Mouse (Mus musculus) large intestine, adult 2 months (tissue): ENCODE data around the gene Tnf. TPM values are rescaled to one million over a fixed set of nuclear protein-coding genes. Genes with fewer than 3 reads are reported as not detected.

Source experiments
- DNase-seq: peaks from one replicate; pipeline ENCODE4 v3.0.0-alpha.2; 2012; ENCODE audit warnings: low read depth, low spot score
- WGBS: fragments of 180-500 bp; shearing (Covaris S2); methylation state at CpG from one replicate; pipeline ENCODE4 v1.1.7; 2018; 5-methylcytosine and 5-hydroxymethylcytosine counted together
- polyA plus RNA-seq: library from polyadenylated mRNA; depleted of rRNA; stranded (reverse); fragments of >200 nt; gene quantifications from 2 replicates; pipeline ENCODE4 v1.2.3, GENCODE M21; 2012

Tnf gene
- polyA plus RNA-seq, 1 experiment = 4.9 TPM

DNA sequence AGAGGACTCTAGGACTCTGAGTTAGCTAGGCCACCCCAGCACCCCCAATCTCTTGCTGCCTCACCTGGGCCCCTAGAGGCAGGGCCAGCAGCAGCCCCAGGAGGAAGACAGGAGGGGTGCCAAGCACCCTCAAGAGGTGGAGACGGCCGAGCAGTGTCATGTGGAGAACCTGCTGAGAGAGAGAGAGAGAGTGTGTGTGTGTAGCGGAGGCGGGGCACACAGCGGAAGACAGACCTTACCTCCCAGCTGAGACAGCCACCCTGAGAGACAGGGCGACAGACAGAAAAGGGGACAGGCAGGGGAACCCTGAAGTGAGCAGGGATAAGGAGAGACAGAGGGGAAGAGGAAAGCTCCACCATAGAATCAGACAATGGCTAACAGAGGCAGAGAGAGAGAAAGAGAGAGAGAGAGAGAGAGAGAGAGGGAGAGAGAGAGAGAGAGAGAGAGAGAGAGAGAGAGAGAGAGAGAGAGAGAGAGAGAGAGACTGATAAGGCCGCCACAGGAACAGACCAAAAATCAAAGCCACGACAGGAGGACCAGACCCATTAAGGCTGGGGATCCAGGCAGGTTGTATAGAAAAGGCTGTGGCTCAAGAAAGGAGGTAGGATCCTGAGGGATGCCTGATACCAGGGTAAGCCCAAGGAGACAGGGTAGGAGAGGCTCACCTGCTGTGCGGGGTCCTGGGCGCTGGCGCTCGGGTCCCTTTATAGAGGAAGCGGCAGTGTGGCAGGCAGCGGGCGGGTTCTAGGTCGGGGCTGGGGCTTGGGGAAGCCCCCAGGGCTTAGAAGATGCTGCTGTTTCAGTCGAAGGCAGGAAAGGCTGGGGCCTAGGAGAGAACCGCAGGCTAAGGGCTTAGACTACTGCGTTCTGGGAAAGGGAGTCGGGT is 2.9 kb upstream of the Tnf start, which contains the start of gene Lta:
Gene Lta (minus strand): TSS at position 858 of the 886 bp plus-strand sequence.
- WGBS = 66% methylated on average over 20 of the region's 20 CpGs
- DNase-seq = no peak

DNA sequence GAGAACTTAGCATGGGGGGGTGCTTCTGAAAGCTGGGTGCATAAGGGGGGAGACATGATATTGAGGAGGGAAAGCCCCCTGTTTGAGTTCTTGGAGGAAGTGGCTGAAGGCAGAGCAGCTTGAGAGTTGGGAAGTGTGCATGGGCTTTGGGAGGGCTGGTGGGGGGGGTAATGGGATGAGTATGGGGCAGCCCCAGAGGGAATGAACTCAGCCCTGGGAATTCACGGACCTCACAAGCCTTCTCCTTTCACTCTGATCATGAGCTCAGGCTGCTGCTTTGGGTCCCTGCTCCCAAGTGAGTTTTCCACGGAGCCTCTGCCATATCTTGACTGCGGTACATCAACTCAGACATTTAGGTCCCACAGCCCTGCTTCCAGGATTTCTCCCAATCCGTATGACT is 635 bp upstream of the Tnf start:
- WGBS = 82% methylated on average over 4 of the region's 4 CpGs
- no peak for DNase-seq

DNA sequence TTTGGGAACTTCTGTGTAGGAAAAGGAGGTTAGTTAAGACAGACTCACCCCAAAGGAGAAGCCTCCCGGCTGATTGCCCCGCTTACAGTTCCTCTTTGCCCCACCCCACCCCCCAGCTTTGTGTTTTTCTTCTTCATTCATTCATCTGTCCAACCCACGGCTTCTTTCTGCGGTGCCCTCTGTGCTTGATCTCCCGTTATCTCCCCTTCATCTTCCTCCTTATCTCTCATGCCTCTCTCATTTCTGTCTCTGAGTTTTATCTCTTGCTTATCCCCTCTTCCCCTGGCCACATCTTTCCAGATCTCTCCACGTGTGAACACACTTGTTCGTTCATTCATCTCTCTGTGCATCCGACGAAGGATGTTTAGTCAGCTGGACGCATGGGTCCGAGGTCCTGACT is 679 bp downstream of the Tnf start:
- no peak for DNase-seq
- WGBS = 54% methylated on average over 11 of the region's 11 CpGs

DNA sequence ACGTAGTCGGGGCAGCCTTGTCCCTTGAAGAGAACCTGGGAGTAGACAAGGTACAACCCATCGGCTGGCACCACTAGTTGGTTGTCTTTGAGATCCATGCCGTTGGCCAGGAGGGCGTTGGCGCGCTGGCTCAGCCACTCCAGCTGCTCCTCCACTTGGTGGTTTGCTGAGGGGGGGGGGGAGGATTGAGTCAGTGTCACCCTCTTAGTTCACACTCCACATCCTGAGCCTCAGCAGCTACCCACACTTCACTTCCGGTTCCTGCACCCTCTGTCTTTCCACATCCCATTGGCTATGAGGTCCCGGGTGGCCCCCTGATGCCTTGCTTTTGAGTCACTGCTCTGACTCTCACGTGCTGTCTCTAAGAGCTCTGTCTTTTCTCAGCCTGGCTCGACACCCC is 1.4 kb downstream of the Tnf start:
- 69% methylated on average over 11 of the region's 11 CpGs for WGBS
- no peak for DNase-seq

DNA sequence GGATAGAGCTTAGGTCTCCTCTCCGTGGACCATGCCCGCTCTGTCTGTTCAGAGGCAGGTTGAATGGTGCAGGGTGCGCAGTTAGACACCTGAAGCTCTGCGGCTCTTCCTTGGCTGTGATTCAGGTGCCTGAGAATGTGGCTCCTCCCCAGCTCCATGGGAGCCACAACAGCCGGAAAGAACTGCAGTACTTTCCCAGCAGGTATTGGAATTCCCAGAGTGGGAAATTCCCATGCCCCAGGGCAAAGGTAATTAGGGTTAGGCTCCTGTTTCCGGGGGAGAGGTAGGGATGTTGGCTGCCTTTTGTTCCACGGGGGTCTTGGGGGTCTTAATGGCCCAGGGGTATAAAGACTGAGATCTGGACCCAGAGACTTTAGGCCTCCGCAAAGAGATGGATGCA is 2.9 kb downstream of the Tnf start:
- no peak for DNase-seq
- 29% methylated on average over 8 of the region's 8 CpGs for WGBS

DNA sequence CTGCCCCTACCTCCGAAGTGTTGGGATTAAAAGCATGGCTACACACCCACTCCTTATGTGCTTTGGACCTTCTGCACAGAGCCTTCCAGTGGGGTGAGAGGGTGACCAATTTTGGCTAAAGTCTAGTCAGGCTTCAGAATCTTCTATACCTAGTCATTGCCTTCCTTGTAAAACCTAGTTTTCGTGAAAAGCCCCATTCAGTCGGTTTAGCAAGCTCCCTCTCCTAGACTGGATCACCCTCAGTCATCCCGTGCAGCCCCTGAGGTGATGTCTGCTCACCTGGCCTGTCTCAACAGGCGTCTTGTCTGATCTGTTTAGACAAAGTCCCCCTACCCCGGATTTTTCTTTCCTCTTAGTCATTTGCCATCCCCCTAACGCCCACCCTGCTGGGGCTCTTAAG is 3.8 kb downstream of the Tnf start:
- no peak for DNase-seq
- 75% methylated on average over 7 of the region's 7 CpGs for WGBS

DNA sequence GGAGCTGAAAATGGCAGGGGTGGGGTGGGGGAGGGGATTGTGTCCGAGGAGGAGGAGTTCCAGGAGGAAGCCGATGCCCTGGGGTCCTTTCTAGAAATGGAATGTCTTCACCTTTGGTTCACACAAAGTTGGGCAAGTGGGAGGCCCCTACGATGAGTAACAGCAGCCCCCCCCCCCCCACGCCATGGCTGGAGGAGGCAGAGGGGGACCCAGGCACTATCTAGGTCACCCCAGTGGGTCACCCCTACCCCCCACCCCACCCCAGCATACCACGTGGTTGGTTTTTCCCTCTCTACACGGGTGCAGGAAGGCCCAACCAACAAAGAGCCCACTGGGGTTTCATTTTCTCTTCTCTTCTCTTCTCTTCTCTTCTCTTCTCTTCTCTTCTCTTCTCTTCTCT is 4.7 kb downstream of the Tnf start:
- DNase-seq = no peak
- WGBS = 64% methylated on average over 6 of the region's 6 CpGs

DNA sequence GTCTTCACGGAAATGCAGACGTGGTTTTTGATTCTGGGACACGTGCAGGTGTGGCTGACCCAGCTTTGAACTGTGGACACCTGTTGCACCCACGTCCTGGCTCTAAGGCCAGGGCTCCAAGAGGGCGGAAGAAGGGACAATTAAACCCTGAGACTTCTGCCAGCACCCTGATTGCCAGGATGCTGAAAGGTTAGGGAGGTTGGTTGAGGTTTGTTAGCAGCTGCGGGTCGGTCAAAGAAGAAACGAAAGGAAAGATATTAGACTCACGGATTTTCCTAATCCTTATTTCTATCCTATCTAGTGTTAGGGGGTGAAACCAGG is 5.5 kb downstream of the Tnf start:
- peak; percentile 55 for DNase-seq

DNA sequence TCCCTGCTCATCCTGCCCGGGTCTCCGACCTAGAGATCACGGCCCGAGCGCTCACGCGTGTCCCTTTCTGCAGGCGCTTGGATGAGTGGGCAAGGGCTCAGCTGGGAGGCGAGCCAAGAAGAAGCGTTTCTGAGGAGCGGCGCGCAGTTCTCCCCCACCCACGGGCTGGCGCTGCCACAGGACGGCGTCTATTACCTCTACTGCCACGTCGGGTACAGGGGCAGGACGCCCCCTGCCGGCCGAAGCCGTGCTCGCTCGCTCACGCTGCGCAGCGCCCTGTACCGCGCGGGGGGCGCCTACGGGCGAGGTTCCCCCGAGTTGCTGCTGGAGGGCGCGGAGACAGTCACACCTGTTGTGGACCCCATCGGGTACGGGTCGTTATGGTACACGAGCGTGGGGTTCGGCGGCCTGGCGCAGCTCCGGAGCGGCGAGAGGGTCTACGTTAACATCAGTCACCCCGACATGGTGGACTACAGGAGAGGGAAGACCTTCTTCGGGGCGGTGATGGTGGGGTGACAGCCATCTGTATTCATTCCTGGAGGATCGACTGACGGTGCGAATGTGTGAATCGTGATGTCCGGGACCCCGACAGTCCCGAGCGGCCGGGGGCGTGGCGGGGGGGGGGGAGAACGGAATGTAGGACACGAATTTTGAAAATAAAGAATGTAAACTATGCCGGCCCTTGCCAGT is 6.0 kb downstream of the Tnf start:
- DNase-seq = no peak
- 1% methylated on average over 66 of the region's 66 CpGs for WGBS

More for the DNA sequence above, 5.5 kb downstream of the Tnf start:
- WGBS = 10% methylated on average over 9 of the region's 9 CpGs

DNA sequence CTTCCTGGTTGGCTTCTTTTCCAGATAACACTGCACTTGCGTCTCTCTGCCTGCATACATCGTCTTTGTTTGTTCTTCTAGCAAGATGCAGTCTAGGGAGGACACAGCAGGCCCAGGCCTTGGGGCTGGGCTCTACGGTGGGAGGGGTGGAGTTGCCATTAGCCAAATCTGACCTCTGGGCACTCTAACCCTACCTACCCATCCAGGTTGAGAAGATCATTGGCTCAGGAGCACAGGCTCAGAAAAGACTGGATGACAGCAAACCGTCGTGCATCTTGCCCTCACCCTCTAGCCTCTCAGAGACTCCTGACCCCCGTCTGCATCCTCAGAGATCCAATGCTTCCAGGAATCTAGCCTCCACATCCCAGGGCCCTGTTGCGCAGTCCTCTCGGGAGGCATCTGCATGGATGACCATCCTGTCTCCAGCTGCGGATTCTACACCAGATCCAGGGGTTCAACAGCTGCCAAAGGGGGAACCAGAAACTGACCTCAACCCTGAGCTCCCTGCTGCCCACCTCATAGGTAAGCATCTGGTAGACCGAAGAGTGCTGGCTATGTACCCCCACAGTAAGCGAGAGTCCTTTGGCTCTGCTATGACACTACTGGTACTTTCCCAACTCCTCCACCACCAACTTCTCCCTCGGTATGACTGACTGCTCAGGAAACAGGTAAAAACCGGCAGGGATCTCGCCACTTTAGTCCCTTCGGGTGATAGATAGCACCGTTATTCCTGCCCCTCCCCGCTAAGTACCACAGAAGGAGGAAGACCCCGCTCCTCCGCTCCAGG is 6.8 kb downstream of the Tnf start:
- DNase-seq = no peak
- 38% methylated on average over 19 of the region's 19 CpGs for WGBS

DNA sequence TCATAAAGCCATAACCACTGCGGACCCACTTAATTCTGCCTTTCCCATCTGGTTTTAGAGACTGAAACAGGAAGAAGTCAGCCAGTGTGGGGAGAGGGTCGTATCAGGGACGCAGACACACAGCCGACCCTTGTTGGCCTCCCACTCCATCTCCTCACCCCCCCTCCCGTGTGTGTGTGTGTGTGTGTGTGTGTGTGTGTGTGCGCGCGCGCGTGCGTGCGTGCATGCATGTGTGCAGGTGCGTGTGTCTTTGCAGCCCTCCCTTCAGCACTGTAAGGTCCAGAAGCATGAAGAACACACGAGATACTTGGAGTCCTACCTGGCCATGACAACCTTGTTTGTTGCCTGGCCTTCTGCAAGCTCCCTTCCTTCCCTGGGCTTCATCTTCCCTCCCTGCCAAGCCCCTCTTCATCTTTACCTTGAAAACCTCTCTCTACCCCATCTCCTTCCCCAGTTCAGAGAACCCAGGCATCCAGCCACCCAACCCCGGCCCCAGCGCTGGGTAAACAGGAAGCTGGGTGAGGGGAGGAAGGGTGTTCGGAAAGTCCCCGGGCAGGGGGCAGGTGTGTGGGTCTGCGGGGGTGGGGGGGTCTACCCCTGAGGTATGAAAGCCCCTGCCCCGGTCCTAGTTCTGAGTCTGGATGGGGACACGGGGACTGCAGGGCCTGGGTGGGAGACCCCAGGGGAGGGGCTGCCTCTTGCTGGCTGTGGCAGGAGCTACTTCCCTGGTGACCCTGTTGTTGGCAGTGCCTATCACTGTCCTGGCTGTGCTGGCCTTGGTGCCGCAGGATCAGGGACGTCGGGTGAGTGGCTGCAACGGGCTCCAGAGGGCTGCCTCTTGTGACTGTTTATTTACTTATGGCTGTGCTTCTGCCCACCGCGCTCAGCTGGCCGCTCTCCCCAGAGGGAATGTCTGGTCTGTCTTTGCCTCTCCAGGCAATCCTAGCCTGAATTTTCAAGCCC is 7.6 kb downstream of the Tnf start, which contains the start of gene Ltb:
Gene Ltb (plus strand): TSS at position 559 of the 963 bp plus-strand sequence.
- no peak for DNase-seq
- WGBS = 58% methylated on average over 28 of the region's 28 CpGs

DNA sequence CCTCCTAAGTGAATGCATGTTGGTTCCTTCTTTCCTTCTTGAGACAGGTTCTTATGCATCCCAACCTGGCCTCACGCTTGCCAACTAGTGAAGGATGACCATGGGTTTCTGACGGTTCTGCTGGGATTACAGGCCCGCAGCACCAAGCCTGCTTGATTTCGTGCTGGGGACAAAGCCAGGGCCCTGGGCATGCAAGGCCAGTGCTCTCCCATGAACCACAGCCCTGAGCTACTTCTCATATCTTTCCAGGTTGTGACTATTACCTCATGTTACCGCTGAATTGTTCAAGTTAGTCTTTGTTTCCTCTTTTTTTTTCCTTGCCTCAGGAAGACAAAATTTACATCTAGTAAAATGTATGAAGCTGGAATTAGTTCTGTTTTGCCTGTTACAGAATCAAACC is 8.9 kb downstream of the Tnf start:
- 85% methylated on average over 5 of the region's 5 CpGs for WGBS
- no peak for DNase-seq

DNA sequence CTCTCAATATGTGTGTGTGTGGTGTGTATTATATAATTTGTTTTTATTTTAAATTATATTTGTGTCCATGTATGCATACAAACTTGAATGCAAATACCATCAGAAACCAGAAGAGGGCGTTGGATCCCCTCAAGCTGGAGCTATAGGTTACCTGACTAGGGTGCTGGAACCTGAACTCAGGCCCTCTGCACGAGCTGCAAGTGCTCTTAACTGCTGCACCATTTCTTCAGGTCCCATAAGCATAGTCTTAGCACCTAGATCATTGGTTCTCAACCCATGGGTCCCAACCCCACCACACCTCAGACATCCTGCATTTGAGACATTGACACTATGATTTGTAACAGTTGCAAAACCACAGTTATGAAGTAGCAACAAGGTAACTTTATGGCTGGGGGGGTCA is 10.1 kb downstream of the Tnf start:
- WGBS = 62% methylated on average over 2 of the region's 2 CpGs

DNA sequence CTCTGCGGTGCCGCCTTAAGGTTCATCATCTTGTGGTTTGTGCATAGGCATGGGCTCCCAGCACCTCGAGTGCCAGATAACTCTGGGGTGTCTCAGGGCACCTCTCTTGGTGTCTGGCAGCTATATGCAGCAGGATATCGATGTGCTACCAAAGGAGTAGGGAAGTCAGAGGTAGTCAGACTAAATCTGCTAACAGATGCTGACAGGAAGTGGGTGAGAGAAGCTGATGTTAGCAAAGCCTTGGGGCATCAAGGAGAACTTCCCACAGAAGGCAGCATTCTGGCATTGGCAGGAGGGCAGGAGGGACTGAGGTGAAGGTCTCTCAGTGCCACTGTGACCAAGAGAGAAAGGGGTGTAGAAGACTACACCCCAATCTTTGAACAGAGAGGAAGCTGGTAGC is 11.7 kb downstream of the Tnf start:
- DNase-seq = no peak
- WGBS = 74% methylated on average over 4 of the region's 4 CpGs

More for the DNA sequence above, 10.1 kb downstream of the Tnf start:
- DNase-seq = no peak

DNA sequence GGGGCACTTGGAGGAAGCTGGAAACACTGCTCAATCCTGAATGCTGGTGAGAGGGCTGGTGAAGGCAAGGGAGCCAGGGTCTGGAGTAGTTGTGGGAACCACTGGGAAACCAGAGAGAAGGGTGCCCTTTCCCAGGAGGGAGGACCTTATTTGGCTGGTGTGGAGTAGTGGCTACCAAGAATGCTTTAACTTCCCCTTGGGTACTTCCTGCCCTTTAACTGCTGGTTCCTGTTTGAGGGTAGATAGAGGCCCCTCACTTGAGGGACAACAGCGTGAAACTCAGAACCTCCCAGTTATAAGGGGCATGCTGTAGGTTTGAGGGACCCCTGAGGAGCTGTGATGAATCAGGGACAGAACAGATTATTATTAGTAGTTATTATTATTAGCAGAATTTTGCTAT is 12.6 kb downstream of the Tnf start:
- 70% methylated on average over 1 of the region's 1 CpGs for WGBS
- no peak for DNase-seq

DNA sequence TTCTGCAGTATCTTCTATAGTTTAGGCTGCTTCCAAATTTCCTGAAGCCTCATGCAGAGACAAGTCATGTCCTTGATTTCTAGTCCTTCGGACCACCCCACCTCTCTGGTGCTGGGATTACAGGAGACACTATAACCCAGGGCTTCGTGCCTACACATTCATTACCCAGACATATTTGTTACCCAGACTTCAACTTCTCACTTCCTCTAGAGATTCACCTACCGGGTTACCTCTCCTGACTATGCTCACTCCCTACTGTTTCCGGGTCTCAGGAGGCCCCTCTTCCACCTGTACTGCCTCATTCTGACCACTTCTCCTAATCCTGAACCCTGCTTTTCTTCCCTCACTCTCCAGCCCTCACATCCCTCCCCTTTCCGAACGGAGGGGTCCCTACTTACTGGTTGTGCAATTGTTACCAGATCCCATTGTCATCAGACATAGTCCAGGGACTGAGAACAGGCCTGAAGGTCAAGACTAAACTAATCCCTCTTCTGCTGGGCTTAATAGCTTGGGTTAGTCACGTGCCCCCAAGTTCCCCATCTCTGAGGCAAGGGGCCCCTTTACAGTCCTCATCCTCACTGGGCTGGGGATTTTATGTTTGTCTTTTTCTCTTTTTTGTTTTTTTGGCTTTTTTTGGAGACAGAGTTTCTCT is 13.7 kb downstream of the Tnf start, which contains the start of gene Lst1:
Gene Lst1 (minus strand): TSS at position 481 of the 652 bp plus-strand sequence.
- DNase-seq = no peak
- WGBS = 71% methylated on average over 7 of the region's 7 CpGs

DNA sequence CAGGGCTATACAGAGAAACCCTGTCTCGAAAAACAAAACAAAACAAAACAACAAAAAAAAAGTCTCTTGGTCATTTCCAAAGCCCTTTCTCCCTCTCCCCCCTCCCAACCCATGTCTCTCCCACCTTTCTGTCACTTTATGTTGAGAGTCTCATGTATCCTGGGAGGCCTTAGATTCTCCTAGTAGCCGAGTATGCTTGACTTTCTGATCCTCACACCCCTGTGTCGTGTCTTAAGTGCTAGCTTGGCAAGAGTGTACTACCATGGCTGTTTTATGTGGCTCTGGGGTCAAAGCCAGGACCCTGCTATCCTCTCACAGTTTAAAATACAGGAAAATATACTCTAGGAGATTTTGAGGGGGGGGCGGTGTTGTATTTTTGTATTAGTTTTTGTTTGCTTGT is 14.5 kb downstream of the Tnf start:
- no peak for DNase-seq
- WGBS = 70% methylated on average over 4 of the region's 4 CpGs

DNA sequence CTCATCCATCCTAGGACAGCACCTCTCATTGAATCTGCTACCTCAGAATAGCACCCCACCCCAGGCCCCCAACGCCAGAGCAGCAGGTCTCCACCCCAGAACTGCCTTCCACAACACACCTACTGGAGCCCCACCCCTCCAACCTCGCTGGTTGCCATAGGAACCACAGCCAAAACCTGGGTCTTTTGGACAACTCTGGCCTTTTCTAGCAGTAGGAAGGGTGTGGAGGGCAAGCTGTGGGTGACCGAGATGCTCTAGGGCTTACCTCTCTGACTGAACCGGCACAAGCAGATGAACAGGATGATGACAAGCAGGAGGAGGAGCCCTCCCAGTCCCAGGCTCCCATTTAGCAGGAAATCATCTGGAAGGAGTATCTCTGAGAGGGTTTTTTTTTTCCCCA is 15.1 kb downstream of the Tnf start:
- 0% methylated on average over 4 of the region's 4 CpGs for WGBS
- no peak for DNase-seq
